Mouse (Mus musculus): ENCODE data around the gene Mif. TPM values are rescaled to one million over a fixed set of nuclear protein-coding genes. Genes with fewer than 3 reads are reported as not detected.
"Not testable (repeated sequence)": the region's sequence is repeated elsewhere in the genome, so short reads cannot be mapped to it uniquely, and the experiment has no call there.

The Mif gene
- polyA plus RNA-seq, 1 experiment, result 614 TPM

- TF ChIP-seq CTCF (IDR thresholded peaks at IDR 0.05; ENCODE audit: borderline replicate concordance, insufficient read depth, low read length), result no peak
- no peak for TF ChIP-seq POLR2A (IDR thresholded peaks at IDR 0.05; ENCODE audit: low read depth, low read length)
- Histone ChIP-seq H3K4me1 (ENCODE audit: control insufficient read depth, insufficient read depth, low read length) (no peaks in the 10 kb centered on the region), H3K27ac (ENCODE audit: insufficient read depth, low read length) (no peak overlapping the region), H3K4me3 (ENCODE audit: insufficient read depth, low read length) (no peak overlapping the region)
Measured at GRCm38 (mm10) chr10:75855416-75855981, 4.5 kb downstream of the Mif start.

- TF ChIP-seq CTCF (IDR thresholded peaks at IDR 0.05; ENCODE audit: borderline replicate concordance, insufficient read depth, low read length) (no peak), POLR2A (IDR thresholded peaks at IDR 0.05; ENCODE audit: low read depth, low read length) (no peak)
- Histone ChIP-seq H3K4me1 (ENCODE audit: control insufficient read depth, insufficient read depth, low read length) (no peaks in the 10 kb centered on the region), H3K4me3 (ENCODE audit: insufficient read depth, low read length) (no peak overlapping the region), H3K27ac (ENCODE audit: insufficient read depth, low read length) (no peak overlapping the region)
Measured at GRCm38 (mm10) chr10:75854791-75855190, 5.2 kb downstream of the Mif start.

GRCm38 (mm10) chr10:75854096-75854495 lies 5.9 kb downstream of the Mif start:
- TF ChIP-seq CTCF (IDR thresholded peaks at IDR 0.05; ENCODE audit: borderline replicate concordance, insufficient read depth, low read length), result no peak
- TF ChIP-seq POLR2A (IDR thresholded peaks at IDR 0.05; ENCODE audit: low read depth, low read length), result no peak
- H3K4me3 ChIP-seq (ENCODE audit: insufficient read depth, low read length), result no peak overlapping the region
- H3K4me1 ChIP-seq (ENCODE audit: control insufficient read depth, insufficient read depth, low read length), result no peaks in the 10 kb centered on the region
- no peak overlapping the region for H3K27ac ChIP-seq (ENCODE audit: insufficient read depth, low read length)

- H3K4me3 ChIP-seq (ENCODE audit: insufficient read depth, low read length), result no peak overlapping the region
- no peaks in the 10 kb centered on the region for H3K4me1 ChIP-seq (ENCODE audit: control insufficient read depth, insufficient read depth, low read length)
- TF ChIP-seq POLR2A (IDR thresholded peaks at IDR 0.05; ENCODE audit: low read depth, low read length), result no peak
- TF ChIP-seq CTCF (IDR thresholded peaks at IDR 0.05; ENCODE audit: borderline replicate concordance, insufficient read depth, low read length), result no peak; the same call in 1 of the 2 replicates
- no peak overlapping the region for H3K27ac ChIP-seq (ENCODE audit: insufficient read depth, low read length)
Measured at GRCm38 (mm10) chr10:75853452-75853851, 6.6 kb downstream of the Mif start.

GRCm38 (mm10) chr10:75852539-75853125 lies 7.4 kb downstream of the Mif start:
- Histone ChIP-seq H3K27ac (ENCODE audit: insufficient read depth, low read length) (no peak overlapping the region), H3K4me1 (ENCODE audit: control insufficient read depth, insufficient read depth, low read length) (no peaks in the 10 kb centered on the region), H3K4me3 (ENCODE audit: insufficient read depth, low read length) (no peak overlapping the region)
- TF ChIP-seq POLR2A (IDR thresholded peaks at IDR 0.05; ENCODE audit: low read depth, low read length), result no peak
- TF ChIP-seq CTCF (IDR thresholded peaks at IDR 0.05; ENCODE audit: borderline replicate concordance, insufficient read depth, low read length), result no peak

- no peak overlapping the region for H3K4me3 ChIP-seq (ENCODE audit: insufficient read depth, low read length)
- H3K27ac ChIP-seq (ENCODE audit: insufficient read depth, low read length), result no peak overlapping the region
- no peaks in the 10 kb centered on the region for H3K4me1 ChIP-seq (ENCODE audit: control insufficient read depth, insufficient read depth, low read length)
- TF ChIP-seq POLR2A (IDR thresholded peaks at IDR 0.05; ENCODE audit: low read depth, low read length) (no peak), CTCF (IDR thresholded peaks at IDR 0.05; ENCODE audit: borderline replicate concordance, insufficient read depth, low read length) (no peak)
Measured at GRCm38 (mm10) chr10:75851681-75852080, 8.4 kb downstream of the Mif start.

GRCm38 (mm10) chr10:75851076-75851475 lies 9.0 kb downstream of the Mif start:
- Histone ChIP-seq H3K27ac (ENCODE audit: insufficient read depth, low read length) (no peak overlapping the region), H3K4me3 (ENCODE audit: insufficient read depth, low read length) (no peak overlapping the region), H3K4me1 (ENCODE audit: control insufficient read depth, insufficient read depth, low read length) (no peaks in the 10 kb centered on the region)
- TF ChIP-seq CTCF (IDR thresholded peaks at IDR 0.05; ENCODE audit: borderline replicate concordance, insufficient read depth, low read length) (no peak), POLR2A (IDR thresholded peaks at IDR 0.05; ENCODE audit: low read depth, low read length) (no peak)

- TF ChIP-seq CTCF (IDR thresholded peaks at IDR 0.05; ENCODE audit: borderline replicate concordance, insufficient read depth, low read length) (no peak), POLR2A (IDR thresholded peaks at IDR 0.05; ENCODE audit: low read depth, low read length) (no peak)
- H3K4me3 ChIP-seq (ENCODE audit: insufficient read depth, low read length), result no peak overlapping the region
- no peaks in the 10 kb centered on the region for H3K4me1 ChIP-seq (ENCODE audit: control insufficient read depth, insufficient read depth, low read length)
- H3K27ac ChIP-seq (ENCODE audit: insufficient read depth, low read length), result no peak overlapping the region
Measured at GRCm38 (mm10) chr10:75848382-75848781, 11.7 kb downstream of the Mif start.

- TF ChIP-seq CTCF (IDR thresholded peaks at IDR 0.05; ENCODE audit: borderline replicate concordance, insufficient read depth, low read length) (no peak), POLR2A (IDR thresholded peaks at IDR 0.05; ENCODE audit: low read depth, low read length) (no peak)
- H3K4me1 ChIP-seq (ENCODE audit: control insufficient read depth, insufficient read depth, low read length), result no peaks in the 10 kb centered on the region
- no peak overlapping the region for H3K4me3 ChIP-seq (ENCODE audit: insufficient read depth, low read length)
- H3K27ac ChIP-seq (ENCODE audit: insufficient read depth, low read length), result no peak overlapping the region
Measured at GRCm38 (mm10) chr10:75845306-75845930, 14.6 kb downstream of the Mif start.

GRCm38 (mm10) chr10:75844800-75845199 lies 15.2 kb downstream of the Mif start:
- Histone ChIP-seq H3K4me3 (ENCODE audit: insufficient read depth, low read length) (no peak overlapping the region), H3K27ac (ENCODE audit: insufficient read depth, low read length) (no peak overlapping the region), H3K4me1 (ENCODE audit: control insufficient read depth, insufficient read depth, low read length) (no peaks in the 10 kb centered on the region)
- TF ChIP-seq POLR2A (IDR thresholded peaks at IDR 0.05; ENCODE audit: low read depth, low read length) (no peak), CTCF (IDR thresholded peaks at IDR 0.05; ENCODE audit: borderline replicate concordance, insufficient read depth, low read length) (no peak)

- not testable (repeated sequence) for H3K27ac ChIP-seq (ENCODE audit: insufficient read depth, low read length); H3K4me1 ChIP-seq (ENCODE audit: control insufficient read depth, insufficient read depth, low read length); H3K4me3 ChIP-seq (ENCODE audit: insufficient read depth, low read length)
Measured at GRCm38 (mm10) chr10:75843898-75844297, 16.1 kb downstream of the Mif start.

Data from embryonic fibroblast, embryonic 13.5 days (primary cell).